Mouse (Mus musculus) hindbrain, postnatal 0 days (tissue): ENCODE data around the gene Rap2c. TPM values are rescaled to one million over a fixed set of nuclear protein-coding genes. Genes with fewer than 3 reads are reported as not detected.

Experiments used
- ATAC-seq: fragments of 200-750 bp; cut with Nextera tagmentation; 2 replicates; pipeline ENCODE4 v1.8.0; 2017; ENCODE audit warnings: mild to moderate bottlenecking, moderate TSS enrichment, moderate library complexity
- DNase-seq: peaks from one replicate; pipeline ENCODE4 v3.0.0-alpha.2; 2015; ENCODE audit warnings: low spot score
- H3K27ac ChIP-seq: fragments of 300-500 bp; sonication (generic); 2 replicates; pipeline ENCODE4 v1.5.1; 2014; ENCODE audit warnings: mild to moderate bottlenecking
- H3K27me3 ChIP-seq: fragments of 300-500 bp; sonication (generic); 2 replicates; pipeline ENCODE4 v1.6.1; 2014; ENCODE audit warnings: low read length, mixed read lengths; ENCODE audit not compliant: insufficient read depth
- H3K36me3 ChIP-seq: fragments of 300-500 bp; sonication (generic); 2 replicates; pipeline ENCODE4 v1.6.1; 2014; ENCODE audit warnings: low read length, mixed read lengths; ENCODE audit not compliant: insufficient read depth
- H3K4me1 ChIP-seq: fragments of 300-500 bp; sonication (generic); 2 replicates; pipeline ENCODE4 v1.6.1; 2014; ENCODE audit warnings: antibody characterized with exemption, low read length, mixed read lengths; ENCODE audit not compliant: insufficient read depth
- H3K4me2 ChIP-seq: fragments of 300-500 bp; sonication (generic); 2 replicates; pipeline ENCODE4 v1.6.1; 2014; ENCODE audit warnings: low read depth, mild to moderate bottlenecking, low read length, moderate library complexity, mixed read lengths
- H3K4me3 ChIP-seq: fragments of 300-500 bp; sonication (generic); 2 replicates; pipeline ENCODE4 v1.5.1; 2014; ENCODE audit warnings: low read length
- H3K9ac ChIP-seq: fragments of 300-500 bp; sonication (generic); replicated peaks from 2 replicates; pipeline ENCODE4 v1.6.1; 2014; ENCODE audit warnings: mild to moderate bottlenecking, low read length, moderate library complexity, mixed read lengths
- H3K9me3 ChIP-seq: fragments of 300-500 bp; sonication (generic); 2 replicates; pipeline ENCODE4 v1.6.1; 2016; ENCODE audit warnings: low read length, mixed read lengths
- CTCF ChIP-seq: IDR thresholded peaks from 2 replicates; pipeline ENCODE4 v1.5.1; 2016; ENCODE audit warnings: antibody characterized with exemption, control low read depth, low read depth
- WGBS: fragments of 180-500 bp; shearing (Covaris S2); extraction: QIAGEN DNeasy Blood & Tissue Kit; methylation state at CpG from one replicate; pipeline ENCODE4 v1.1.7; 2014; 5-methylcytosine and 5-hydroxymethylcytosine counted together
- polyA plus RNA-seq: library from polyadenylated mRNA; unstranded; fragments of >200 nt; fragmentation: Nextera tagmentation; extraction: Ambion mirVana; gene quantifications from 2 replicates; pipeline ENCODE4 v1.2.1, GENCODE M21; 2015
- total RNA-seq: library from RNA; depleted of rRNA; stranded (reverse); fragments of >200 nt; gene quantifications from 2 replicates; pipeline ENCODE4 v1.2.3, GENCODE M21; 2014; rRNA removed

Gene Rap2c
- total RNA-seq (15.8 and 15.9 TPM in 2 replicates), polyA plus RNA-seq (9.9 and 10.1 TPM in 2 replicates)

DNA sequence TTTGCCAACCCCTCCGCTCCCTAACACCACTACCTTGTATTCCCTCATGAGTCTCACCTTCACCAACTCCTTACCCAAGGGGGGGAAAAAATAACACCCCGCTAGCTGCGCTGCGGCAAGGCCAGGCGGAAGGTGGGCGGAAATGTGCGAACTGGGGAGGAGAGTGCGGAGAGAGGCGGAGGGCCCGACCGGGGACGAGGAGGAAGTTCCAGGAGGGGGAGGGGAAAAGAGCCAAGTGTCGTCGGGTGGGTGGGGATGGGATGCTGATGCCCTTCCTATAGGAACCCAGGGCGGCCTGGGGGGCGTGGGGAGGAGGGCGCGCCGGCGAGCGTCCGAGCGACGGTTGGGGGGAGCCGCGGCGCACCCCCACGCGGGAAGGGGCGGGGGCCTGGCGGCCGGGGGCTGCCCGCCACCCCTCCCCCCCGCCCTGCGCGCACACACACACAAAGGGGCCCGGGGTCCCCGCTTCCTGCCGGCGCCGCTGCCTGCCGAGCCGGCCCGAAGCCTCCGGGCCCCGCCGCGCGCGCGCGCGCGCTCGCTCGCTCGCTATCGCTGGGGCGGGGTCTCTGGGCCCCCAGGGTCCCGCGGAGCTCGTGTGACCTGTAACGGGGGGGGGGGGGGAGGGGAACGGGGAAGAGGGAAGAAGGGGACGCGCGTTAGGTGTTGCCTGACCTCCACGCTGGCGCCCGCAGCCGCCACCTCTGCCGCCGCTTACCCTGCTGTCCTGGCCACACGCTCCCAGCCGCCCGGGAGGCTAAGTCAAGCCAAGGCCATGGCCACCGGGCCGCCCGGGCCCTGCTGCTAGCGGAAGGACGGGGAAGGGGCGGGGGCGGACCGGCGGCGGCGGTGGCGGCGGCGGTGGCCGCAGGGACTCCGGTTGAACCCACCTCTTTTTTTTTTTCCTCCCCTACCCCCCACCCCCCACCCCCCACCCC is at the start of gene Rap2c:
Rap2c (minus strand) TSS at position 168 of the 935 bp plus-strand sequence.
- no peaks in the 10 kb centered on the region for H3K4me1 ChIP-seq
- no peaks in the 10 kb centered on the region for H3K9me3 ChIP-seq
- H3K27me3 ChIP-seq, result no peaks in the 10 kb centered on the region
- H3K9ac ChIP-seq, result peak within 1 kb of the TSS; percentile 77
- no peak for TF ChIP-seq CTCF
- no peaks in the 10 kb centered on the region for H3K36me3 ChIP-seq
- ATAC-seq (peak; percentile 82), DNase-seq (peak; percentile 75)
- peak within 1 kb of the TSS; percentile 53 for H3K4me3 ChIP-seq
- 28% methylated on average over 52 of the region's 92 CpGs for WGBS
- peak within 1 kb of the TSS; percentile 59 for H3K4me2 ChIP-seq
- H3K27ac ChIP-seq, result peak within 1 kb of the TSS; percentile 88

DNA sequence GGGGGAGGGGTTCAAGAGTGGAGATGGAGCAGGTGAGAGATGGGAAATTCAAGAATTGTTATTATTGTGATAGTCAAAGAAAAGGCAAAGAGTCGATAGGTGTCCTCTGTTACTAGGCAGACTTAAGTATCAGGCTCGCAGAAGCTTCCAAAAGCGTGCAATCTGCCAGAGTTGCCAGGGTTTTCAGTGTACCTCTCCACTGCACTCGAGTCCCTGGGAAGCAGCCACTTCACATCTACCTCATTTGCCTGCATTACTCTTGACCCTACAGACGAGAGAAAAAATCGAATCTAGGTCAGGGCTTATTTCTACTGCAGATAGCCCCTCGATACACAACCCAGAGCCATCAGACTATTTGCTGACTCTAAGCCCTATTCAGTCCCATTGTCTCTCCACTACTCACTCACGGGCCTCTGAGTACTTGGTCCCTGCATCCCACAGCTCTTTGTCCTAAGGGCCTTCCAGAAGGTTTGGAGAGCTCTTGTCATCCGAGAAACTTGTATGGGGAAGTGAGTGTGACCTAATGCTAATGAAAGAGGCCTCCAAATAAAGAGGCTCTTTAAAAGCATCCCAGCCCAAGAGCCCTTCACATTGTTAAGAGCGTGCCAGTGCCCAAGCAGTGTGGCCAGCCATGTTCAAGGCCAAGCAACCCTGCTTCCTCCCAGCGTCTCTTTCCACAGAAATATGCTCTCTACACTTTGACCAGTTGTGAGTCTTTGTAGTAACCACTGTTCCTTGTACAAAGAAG is 48.9 kb upstream of the Rap2c start:
- DNase-seq, result no peak
- TF ChIP-seq CTCF, result no peak
- 78% methylated on average over 11 of the region's 11 CpGs for WGBS
- Histone ChIP-seq H3K4me3 (no peak overlapping the region), H3K4me1 (no peaks in the 10 kb centered on the region), H3K9me3 (no peaks in the 10 kb centered on the region), H3K27ac (no peak overlapping the region), H3K9ac (no peak overlapping the region), H3K4me2 (no peak overlapping the region), H3K36me3 (no peaks in the 10 kb centered on the region), H3K27me3 (no peaks in the 10 kb centered on the region)
- no peak for ATAC-seq

DNA sequence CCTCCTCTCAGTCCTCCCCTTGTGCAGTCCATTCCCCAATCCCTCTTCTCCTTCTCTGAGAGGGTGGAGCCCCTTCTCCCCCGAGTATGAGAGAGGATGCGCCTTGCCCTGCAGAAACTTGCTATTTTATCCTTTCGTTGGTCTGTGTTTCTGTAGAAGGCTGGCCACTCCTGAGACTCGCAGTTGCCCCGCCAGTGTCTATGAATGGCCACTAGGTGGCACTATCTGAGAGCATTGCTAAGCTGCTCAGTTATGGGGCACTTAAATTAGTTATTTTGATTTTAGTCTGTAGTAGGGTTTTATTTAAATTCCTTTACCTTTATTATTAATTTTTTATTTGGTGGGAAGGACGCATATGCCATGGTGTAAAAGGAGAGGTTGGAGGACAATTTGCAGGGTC is 48.0 kb upstream of the Rap2c start:
- Histone ChIP-seq H3K9me3 (no peaks in the 10 kb centered on the region), H3K36me3 (no peaks in the 10 kb centered on the region), H3K4me3 (no peak overlapping the region), H3K4me1 (no peaks in the 10 kb centered on the region), H3K9ac (no peak overlapping the region), H3K27ac (no peak overlapping the region), H3K27me3 (no peaks in the 10 kb centered on the region), H3K4me2 (no peak overlapping the region)
- DNase-seq, result peak; percentile 63
- 25% methylated on average over 6 of the region's 6 CpGs for WGBS
- TF ChIP-seq CTCF, result peak; percentile 73
- no peak for ATAC-seq

GRCm38 (mm10) chrX:51065158-51065664 is 47.4 kb upstream of the Rap2c start:
- Histone ChIP-seq H3K27ac (no peak overlapping the region), H3K9me3 (no peaks in the 10 kb centered on the region), H3K36me3 (no peaks in the 10 kb centered on the region), H3K4me3 (no peak overlapping the region), H3K4me1 (no peaks in the 10 kb centered on the region), H3K27me3 (no peaks in the 10 kb centered on the region), H3K9ac (no peak overlapping the region), H3K4me2 (no peak overlapping the region)
- WGBS, result 59% methylated on average over 6 of the region's 6 CpGs
- no peak for TF ChIP-seq CTCF
- DNase-seq, result no peak
- no peak for ATAC-seq

DNA sequence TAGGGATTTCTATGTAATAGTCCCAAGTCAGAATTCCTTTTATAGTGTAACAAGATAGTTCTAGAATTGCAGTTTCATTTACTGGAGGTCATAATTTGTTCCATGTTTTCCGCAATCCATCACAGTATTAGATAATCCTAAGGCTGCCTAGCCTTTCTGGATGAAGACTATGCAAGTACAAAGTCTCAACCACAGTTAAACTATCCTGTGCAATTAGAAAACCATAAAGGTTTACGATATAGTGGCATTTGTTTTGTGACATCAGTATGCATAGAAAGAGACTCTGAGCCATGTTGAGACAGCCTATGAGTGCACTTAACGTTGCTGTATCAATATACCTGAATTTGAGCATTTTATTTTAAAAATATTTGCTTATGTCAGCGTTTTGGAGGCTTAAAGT is 42.4 kb upstream of the Rap2c start:
- Histone ChIP-seq H3K4me1 (no peaks in the 10 kb centered on the region), H3K36me3 (no peaks in the 10 kb centered on the region), H3K9ac (no peak overlapping the region), H3K27me3 (no peaks in the 10 kb centered on the region), H3K4me3 (no peak overlapping the region), H3K27ac (no peak overlapping the region), H3K4me2 (no peak overlapping the region), H3K9me3 (no peaks in the 10 kb centered on the region)
- ATAC-seq (no peak), DNase-seq (no peak)
- TF ChIP-seq CTCF, result no peak
- 55% methylated on average over 4 of the region's 4 CpGs for WGBS

- ATAC-seq (no peak), DNase-seq (no peak)
- Histone ChIP-seq H3K4me3 (no peak overlapping the region), H3K9me3 (no peaks in the 10 kb centered on the region), H3K4me1 (no peaks in the 10 kb centered on the region), H3K4me2 (no peak overlapping the region), H3K27ac (no peak overlapping the region), H3K27me3 (no peaks in the 10 kb centered on the region), H3K9ac (no peak overlapping the region), H3K36me3 (no peaks in the 10 kb centered on the region)
- TF ChIP-seq CTCF, result no peak
- 85% methylated on average over 4 of the region's 4 CpGs for WGBS
These were observed 40.9 kb upstream of the Rap2c start for GRCm38 (mm10) chrX:51058741-51059140.
